Mouse (Mus musculus) forebrain, embryonic 11.5 days (tissue): ENCODE data around the gene Ccdc42. TPM values are rescaled to one million over a fixed set of nuclear protein-coding genes. Genes with fewer than 3 reads are reported as not detected.

Experiments
- ATAC-seq: fragments of 200-750 bp; cut with Nextera tagmentation; replicated peaks from 2 replicates; pipeline ENCODE4 v1.8.0; 2017; ENCODE audit warnings: moderate TSS enrichment; ENCODE audit not compliant: low FRiP score
- DNase-seq: peaks from one replicate; pipeline ENCODE4 v3.0.0-alpha.2; 2017; ENCODE audit warnings: low spot score
- H3K27ac ChIP-seq: fragments of 300-500 bp; sonication (generic); 2 replicates; pipeline ENCODE4 v1.5.1; 2014; ENCODE audit warnings: low read depth, low read length
- H3K27me3 ChIP-seq: fragments of 300-500 bp; sonication (generic); 2 replicates; pipeline ENCODE4 v1.6.1; 2014; ENCODE audit warnings: mild to moderate bottlenecking, low read length, mixed read lengths; ENCODE audit not compliant: control insufficient read depth, insufficient read depth
- H3K36me3 ChIP-seq: fragments of 300-500 bp; sonication (generic); 2 replicates; pipeline ENCODE4 v1.6.1; 2014; ENCODE audit warnings: mild to moderate bottlenecking, low read length, moderate library complexity, mixed read lengths; ENCODE audit not compliant: control insufficient read depth, insufficient read depth
- H3K4me1 ChIP-seq: fragments of 300-500 bp; sonication (generic); replicated peaks from 2 replicates; pipeline ENCODE4 v1.6.1; 2014; ENCODE audit warnings: low read length, mixed read lengths; ENCODE audit not compliant: control insufficient read depth, insufficient read depth
- H3K4me2 ChIP-seq: fragments of 300-500 bp; sonication (generic); 2 replicates; pipeline ENCODE4 v1.6.1; 2014; ENCODE audit warnings: low read depth, mild to moderate bottlenecking, low read length, moderate library complexity, mixed read lengths; ENCODE audit not compliant: severe bottlenecking
- H3K4me3 ChIP-seq: fragments of 300-500 bp; sonication (generic); 2 replicates; pipeline ENCODE4 v1.5.1; 2014; ENCODE audit warnings: low read depth, low read length
- H3K9ac ChIP-seq: fragments of 300-500 bp; sonication (generic); 2 replicates; pipeline ENCODE4 v1.6.1; 2014; ENCODE audit warnings: low read length
- H3K9me3 ChIP-seq: fragments of 300-500 bp; sonication (generic); 2 replicates; pipeline ENCODE4 v1.6.1; 2016; ENCODE audit warnings: low read length, mixed read lengths; ENCODE audit not compliant: control insufficient read depth
- WGBS: fragments of 180-500 bp; shearing (Covaris S2); extraction: QIAGEN DNeasy Blood & Tissue Kit; methylation state at CpG from one replicate; pipeline ENCODE4 v1.1.7; 2014; 5-methylcytosine and 5-hydroxymethylcytosine counted together
- polyA plus RNA-seq: library from polyadenylated mRNA; unstranded; fragments of >200 nt; fragmentation: Nextera tagmentation; extraction: Ambion mirVana; gene quantifications from 2 replicates; pipeline ENCODE4 v1.2.1, GENCODE M21; 2014

Ccdc42 gene
- polyA plus RNA-seq, 1 experiment from 2014 or later = 0.51 TPM

- Histone ChIP-seq H3K27ac (no peak overlapping the region), H3K9ac (0 out of 2 replicates have a peak overlapping the region, but pooled peaks have one; percentile 31), H3K4me2 (no peak overlapping the region), H3K27me3 (no peaks in the 10 kb centered on the region), H3K4me3 (no peak overlapping the region), H3K36me3 (no peaks in the 10 kb centered on the region), H3K9me3 (no peaks in the 10 kb centered on the region), H3K4me1 (no peaks in the 10 kb centered on the region; the same call in 1 of the 2 replicates)
- 33% methylated on average over 9 of the region's 9 CpGs for WGBS
- DNase-seq (peak; percentile 65), ATAC-seq (no peak)
Measured at GRCm38 (mm10) chr11:68579462-68579881, 7.3 kb upstream of the Ccdc42 start.

- Histone ChIP-seq H3K4me1 (no peaks in the 10 kb centered on the region; the same call in 1 of the 2 replicates), H3K27ac (no peak overlapping the region), H3K9me3 (no peaks in the 10 kb centered on the region), H3K4me2 (no peak overlapping the region), H3K9ac (no peak overlapping the region), H3K4me3 (no peak overlapping the region), H3K36me3 (no peaks in the 10 kb centered on the region), H3K27me3 (no peaks in the 10 kb centered on the region)
- 23% methylated on average over 6 of the region's 6 CpGs for WGBS
- DNase-seq (no peak), ATAC-seq (no peak)
Measured at GRCm38 (mm10) chr11:68580566-68580965, 6.3 kb upstream of the Ccdc42 start.

GRCm38 (mm10) chr11:68583225-68583624 lies 3.6 kb upstream of the Ccdc42 start:
- Histone ChIP-seq H3K4me3 (no peak overlapping the region), H3K4me2 (no peak overlapping the region), H3K9ac (no peak overlapping the region), H3K9me3 (no peaks in the 10 kb centered on the region), H3K27ac (no peak overlapping the region), H3K27me3 (no peaks in the 10 kb centered on the region), H3K36me3 (no peaks in the 10 kb centered on the region), H3K4me1 (no peaks in the 10 kb centered on the region; the same call in 1 of the 2 replicates)
- no peak for DNase-seq
- no peak for ATAC-seq
- 92% methylated on average over 13 of the region's 13 CpGs for WGBS

DNA sequence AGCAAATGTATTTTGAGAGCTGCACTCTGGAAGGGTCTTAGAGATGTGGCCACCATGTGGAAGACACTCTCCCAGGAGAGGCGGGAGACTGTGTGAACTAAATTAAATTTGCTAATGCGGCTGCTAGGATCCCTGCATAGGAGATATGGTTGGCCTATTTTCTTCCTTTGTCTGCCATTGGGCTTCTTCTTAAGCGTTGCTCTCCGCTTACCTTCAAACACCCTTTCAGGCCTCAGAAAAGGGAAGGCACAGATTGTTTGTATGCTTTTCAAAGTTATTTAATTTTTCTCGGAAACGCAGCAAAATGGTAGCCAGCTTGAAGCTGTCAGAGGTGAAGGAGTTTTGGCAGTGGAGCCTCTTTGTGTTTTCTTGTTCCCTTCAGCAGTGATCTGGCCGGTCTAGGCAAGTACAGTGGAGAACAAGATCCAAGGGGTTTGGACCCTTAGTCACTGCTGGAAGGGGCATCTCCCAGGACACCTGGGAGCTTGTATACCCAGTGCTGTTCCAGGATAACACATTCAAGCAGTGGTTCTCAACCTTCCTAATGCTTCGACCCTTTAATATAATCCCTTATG lies 2.8 kb upstream of the Ccdc42 start:
- Histone ChIP-seq H3K9ac (no peak overlapping the region), H3K27me3 (no peaks in the 10 kb centered on the region), H3K4me2 (no peak overlapping the region), H3K36me3 (no peaks in the 10 kb centered on the region), H3K4me3 (no peak overlapping the region), H3K9me3 (no peaks in the 10 kb centered on the region), H3K27ac (no peak overlapping the region), H3K4me1 (no peaks in the 10 kb centered on the region; the same call in 1 of the 2 replicates)
- ATAC-seq = no peak
- 82% methylated on average over 8 of the region's 8 CpGs for WGBS
- no peak for DNase-seq

GRCm38 (mm10) chr11:68585890-68586289 lies 931 bp upstream of the Ccdc42 start:
- no peak overlapping the region for H3K9ac ChIP-seq
- H3K4me2 ChIP-seq = no peak overlapping the region
- H3K27ac ChIP-seq = no peak overlapping the region
- ATAC-seq = no peak
- H3K4me1 ChIP-seq = no peaks in the 10 kb centered on the region
- DNase-seq = no peak
- no peaks in the 10 kb centered on the region for H3K36me3 ChIP-seq
- no peaks in the 10 kb centered on the region for H3K9me3 ChIP-seq
- 20% methylated on average over 3 of the region's 3 CpGs for WGBS
- H3K4me3 ChIP-seq = no peak overlapping the region
- H3K27me3 ChIP-seq = no peaks in the 10 kb centered on the region

- no peaks in the 10 kb centered on the region for H3K27me3 ChIP-seq
- WGBS = 73% methylated on average over 8 of the region's 8 CpGs
- no peaks in the 10 kb centered on the region for H3K36me3 ChIP-seq
- no peak overlapping the region for H3K4me2 ChIP-seq
- DNase-seq (peak; percentile 80), ATAC-seq (no peak)
- no peak overlapping the region for H3K27ac ChIP-seq
- H3K4me1 ChIP-seq = no peaks in the 10 kb centered on the region
- H3K4me3 ChIP-seq = no peak overlapping the region
- no peaks in the 10 kb centered on the region for H3K9me3 ChIP-seq
- H3K9ac ChIP-seq = no peak overlapping the region
Measured at GRCm38 (mm10) chr11:68589055-68589809, 2.4 kb downstream of the Ccdc42 start.

- no peak overlapping the region for H3K4me2 ChIP-seq
- no peak overlapping the region for H3K27ac ChIP-seq
- ATAC-seq (no peak), DNase-seq (no peak)
- WGBS = 17% methylated on average over 5 of the region's 5 CpGs
- H3K9ac ChIP-seq = no peak overlapping the region; the same call in 1 of the 2 replicates
- no peaks in the 10 kb centered on the region for H3K36me3 ChIP-seq
- H3K27me3 ChIP-seq = no peaks in the 10 kb centered on the region
- H3K9me3 ChIP-seq = no peaks in the 10 kb centered on the region
- no peaks in the 10 kb centered on the region for H3K4me1 ChIP-seq
- H3K4me3 ChIP-seq = no peak overlapping the region
Measured at GRCm38 (mm10) chr11:68591708-68592107, 4.9 kb downstream of the Ccdc42 start.

DNA sequence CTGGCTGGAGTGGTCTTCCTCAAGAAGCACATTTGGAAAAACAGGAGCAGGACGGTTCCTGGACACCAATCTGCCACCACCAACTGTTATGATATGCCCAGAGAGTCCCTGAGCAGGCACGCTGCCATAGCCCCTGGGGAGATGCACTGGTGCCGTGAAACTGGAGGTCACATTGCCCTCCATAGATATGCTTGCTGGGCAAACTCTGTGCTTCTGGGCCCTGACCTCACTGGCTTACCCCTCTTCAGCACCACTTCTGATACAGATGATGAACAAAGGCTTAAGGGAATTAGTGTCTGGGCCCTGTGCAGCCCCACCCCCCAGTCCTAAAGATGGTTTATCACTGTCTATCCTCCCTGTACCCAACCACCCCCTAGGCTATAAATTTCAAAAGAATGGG lies 6.4 kb downstream of the Ccdc42 start:
- 75% methylated on average over 3 of the region's 3 CpGs for WGBS
- no peak overlapping the region for H3K9ac ChIP-seq
- DNase-seq = no peak
- H3K36me3 ChIP-seq = no peaks in the 10 kb centered on the region
- H3K27ac ChIP-seq = no peak overlapping the region
- H3K4me3 ChIP-seq = no peak overlapping the region
- H3K9me3 ChIP-seq = no peaks in the 10 kb centered on the region
- no peak for ATAC-seq
- no peaks in the 10 kb centered on the region for H3K4me1 ChIP-seq
- no peaks in the 10 kb centered on the region for H3K27me3 ChIP-seq
- no peak overlapping the region for H3K4me2 ChIP-seq
